Mouse (Mus musculus): ENCODE data around the gene Ugt1a6b. TPM values are rescaled to one million over a fixed set of nuclear protein-coding genes. Genes with fewer than 3 reads are reported as not detected.

The Ugt1a6b gene
- polyA plus RNA-seq, 1 experiment from 2014 or later = not detected

DNA sequence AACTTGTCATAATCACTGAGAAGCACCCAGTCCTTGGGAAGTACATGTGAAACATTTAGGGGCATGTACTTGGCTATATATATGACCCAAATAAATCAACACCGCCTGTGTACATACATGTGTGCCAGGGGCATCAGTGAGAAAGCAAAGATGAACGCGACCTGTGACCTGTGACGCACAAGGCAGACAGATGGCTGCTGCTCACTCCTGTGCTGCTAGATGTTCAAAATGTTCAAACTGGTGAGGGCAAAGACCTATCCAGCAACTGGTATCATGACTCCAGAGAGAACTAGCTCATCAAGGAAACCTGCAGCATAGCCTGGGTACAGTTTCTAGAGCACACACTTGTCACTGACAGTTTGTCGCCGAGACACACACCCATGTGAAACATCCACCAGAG lies 164.4 kb downstream of the Ugt1a6b start:
- H3K27ac ChIP-seq = no peak overlapping the region
- peaks cover 85% of the 10 kb centered on the region for H3K36me3 ChIP-seq
- H3K9ac ChIP-seq = no peak overlapping the region
- WGBS = 91% methylated on average over 6 of the region's 6 CpGs
- ATAC-seq (replicated peaks; ENCODE audit: insufficient number of reproducible peaks, insufficient read depth, low FRiP score, low read depth) = no peak
- no peaks in the 10 kb centered on the region for H3K27me3 ChIP-seq
- H3K4me2 ChIP-seq = no peak overlapping the region
- H3K9me3 ChIP-seq (replicated peaks) = no peaks in the 10 kb centered on the region
- peaks cover 3% of the 10 kb centered on the region for H3K4me1 ChIP-seq (replicated peaks)
- no peak overlapping the region for H3K4me3 ChIP-seq

- H3K27me3 ChIP-seq = no peaks in the 10 kb centered on the region
- H3K9me3 ChIP-seq (replicated peaks) = no peaks in the 10 kb centered on the region
- H3K4me2 ChIP-seq = no peak overlapping the region
- H3K4me3 ChIP-seq = no peak overlapping the region
- H3K27ac ChIP-seq = no peak overlapping the region
- WGBS = 83% methylated on average over 6 of the region's 6 CpGs
- H3K9ac ChIP-seq = no peak overlapping the region
- H3K4me1 ChIP-seq (replicated peaks) = no peaks in the 10 kb centered on the region
- no peak for ATAC-seq (replicated peaks; ENCODE audit: insufficient number of reproducible peaks, insufficient read depth, low FRiP score, low read depth)
- H3K36me3 ChIP-seq = peaks cover 84% of the 10 kb centered on the region
Observed at GRCm38 (mm10) chr1:88268070-88268469, 165.0 kb downstream of the Ugt1a6b start.

Other genes starting within 250 kb of the Ugt1a6b start
- gene Dgkd, start 250.0 kb upstream of the Ugt1a6b start, polyA plus RNA-seq (2015; fragmentation: Nextera tagmentation; extraction: Ambion mirVana) = 19.7 and 24.7 TPM in 2 replicates
- gene Usp40, start 94.7 kb upstream of the Ugt1a6b start, polyA plus RNA-seq (2015; fragmentation: Nextera tagmentation; extraction: Ambion mirVana) = 27.7 and 29.1 TPM in 2 replicates
- gene Ugt1a10, start 47.9 kb upstream of the Ugt1a6b start, polyA plus RNA-seq (2015; fragmentation: Nextera tagmentation; extraction: Ambion mirVana) = not detected in 2 replicates
- not detected in 2 replicates for gene Ugt1a9, start 32.5 kb upstream of the Ugt1a6b start, polyA plus RNA-seq (2015; fragmentation: Nextera tagmentation; extraction: Ambion mirVana)
- gene Ugt1a8, start 15.4 kb upstream of the Ugt1a6b start, polyA plus RNA-seq (2015; fragmentation: Nextera tagmentation; extraction: Ambion mirVana) = not detected in 2 replicates
- gene Ugt1a7c, start 8.2 kb upstream of the Ugt1a6b start, polyA plus RNA-seq (2015; fragmentation: Nextera tagmentation; extraction: Ambion mirVana) = 1.1 and 1.4 TPM in 2 replicates
- 0.81 and 1.9 TPM in 2 replicates for gene Ugt1a6a, start 31.6 kb downstream of the Ugt1a6b start, polyA plus RNA-seq (2015; fragmentation: Nextera tagmentation; extraction: Ambion mirVana)
- gene Ugt1a5, start 62.8 kb downstream of the Ugt1a6b start, polyA plus RNA-seq (2015; fragmentation: Nextera tagmentation; extraction: Ambion mirVana) = not detected in 2 replicates
- gene Ugt1a2, start 97.3 kb downstream of the Ugt1a6b start, polyA plus RNA-seq (2015; fragmentation: Nextera tagmentation; extraction: Ambion mirVana) = 0.06 TPM in 1 of 2 replicates, not detected in the other
- 3.3 and 4.8 TPM in 2 replicates for gene Dnajb3, start 102.5 kb downstream of the Ugt1a6b start, polyA plus RNA-seq (2015; fragmentation: Nextera tagmentation; extraction: Ambion mirVana)
- gene Ugt1a1, start 108.7 kb downstream of the Ugt1a6b start, polyA plus RNA-seq (2015; fragmentation: Nextera tagmentation; extraction: Ambion mirVana) = not detected in 2 replicates
- 0.60 and 0.87 TPM in 2 replicates for gene Mroh2a, start 123.7 kb downstream of the Ugt1a6b start, polyA plus RNA-seq (2015; fragmentation: Nextera tagmentation; extraction: Ambion mirVana)
- gene Hjurp, start 174.4 kb downstream of the Ugt1a6b start, polyA plus RNA-seq (2015; fragmentation: Nextera tagmentation; extraction: Ambion mirVana) = 93.4 and 119 TPM in 2 replicates
- gene Trpm8, start 174.4 kb downstream of the Ugt1a6b start, polyA plus RNA-seq (2015; fragmentation: Nextera tagmentation; extraction: Ambion mirVana) = not detected in 2 replicates